Mouse (Mus musculus) CH12.LX (cell line): Measurements from ENCODE around the gene Nek1. TPM values are rescaled to one million over a fixed set of nuclear protein-coding genes. Genes with fewer than 3 reads are reported as not detected.

Source experiments
- DNase-seq: peaks from one replicate; pipeline ENCODE4 v3.0.0-alpha.2; 2013; ENCODE audit errors: extremely low read depth
- H3K27ac ChIP-seq: 2 replicates; pipeline ENCODE4 v1.5.1; 2012; ENCODE audit warnings: low read depth, mild to moderate bottlenecking, control low read depth, moderate library complexity; ENCODE audit not compliant: insufficient read depth
- H3K27me3 ChIP-seq: replicated peaks from 2 replicates; pipeline ENCODE3; 2012; ENCODE audit warnings: inconsistent platforms
- H3K36me3 ChIP-seq, 2 experiments: replicated peaks in 1 of 2; 2 replicates each; pipeline versions ENCODE3 to v1.6.1; 2012; ENCODE audit warnings: inconsistent platforms in 1 of 2, low read length in 1 of 2, mild to moderate bottlenecking in 1 of 2, mixed read lengths in 1 of 2, moderate library complexity in 1 of 2; ENCODE audit not compliant: control insufficient read depth in 1 of 2, insufficient read depth in 1 of 2
- H3K4me1 ChIP-seq, 2 experiments: 2 replicates each; pipeline ENCODE4 v1.6.1; 2012; ENCODE audit warnings: inconsistent platforms in 1 of 2, moderate library complexity in 1 of 2; ENCODE audit not compliant: insufficient read depth in 2 of 2, control insufficient read depth in 1 of 2
- H3K4me2 ChIP-seq: 2 replicates; pipeline ENCODE4 v1.6.1; 2012; ENCODE audit warnings: low read depth, mild to moderate bottlenecking, control low read depth; ENCODE audit not compliant: poor library complexity, insufficient read depth, severe bottlenecking
- H3K4me3 ChIP-seq, 3 experiments: fragments of 150-350 bp in 1 of 3; sonication (generic) in 1 of 3; replicated peaks in 1 of 3; 2 replicates each; pipeline versions ENCODE3 to v1.5.1; 2011 to 2012; ENCODE audit warnings: low read depth in 2 of 3, low read length in 2 of 3, mild to moderate bottlenecking in 2 of 3, moderate library complexity in 2 of 3, control low read depth in 1 of 3, improper control_type of control experiment in 1 of 3, inconsistent platforms in 1 of 3, mixed read lengths in 1 of 3; ENCODE audit not compliant: poor library complexity in 1 of 3
- H3K79me2 ChIP-seq: replicated peaks from 2 replicates; pipeline ENCODE4 v1.6.1; 2012; ENCODE audit warnings: mild to moderate bottlenecking, moderate library complexity; ENCODE audit not compliant: control insufficient read depth, poor library complexity, insufficient read depth, severe bottlenecking; ENCODE audit errors: extremely low read depth
- H3K9ac ChIP-seq: 2 replicates; pipeline ENCODE4 v1.6.1; 2012; ENCODE audit warnings: low read depth, mild to moderate bottlenecking, control low read depth, moderate library complexity; ENCODE audit not compliant: insufficient read depth
- H3K9me3 ChIP-seq: replicated peaks from 2 replicates; pipeline ENCODE3; 2012; ENCODE audit warnings: low read length, inconsistent platforms, mixed read lengths
- CHD1 ChIP-seq: IDR thresholded peaks from 2 replicates; pipeline ENCODE4 v1.6.1; 2012; ENCODE audit warnings: low read depth, low read length, improper control_type of control experiment, inconsistent platforms
- CHD2 ChIP-seq: IDR thresholded peaks from 2 replicates; pipeline ENCODE4 v1.6.1; 2011; ENCODE audit warnings: low read length, improper control_type of control experiment
- ETS1 ChIP-seq: conservative IDR thresholded peaks from 2 replicates; pipeline ENCODE4 v1.6.1; 2012; ENCODE audit warnings: low read depth, mild to moderate bottlenecking, inconsistent platforms, low read length, improper control_type of control experiment, moderate library complexity
- GABPA ChIP-seq: IDR thresholded peaks from 2 replicates; pipeline ENCODE4 v1.6.1; 2012; ENCODE audit warnings: low read depth, low read length, improper control_type of control experiment, inconsistent platforms; ENCODE audit not compliant: insufficient replicate concordance
- HCFC1 ChIP-seq: IDR thresholded peaks from 2 replicates; pipeline ENCODE4 v1.6.1; 2012; ENCODE audit warnings: low read depth, mild to moderate bottlenecking, inconsistent platforms, low read length, improper control_type of control experiment
- MAFK ChIP-seq: IDR thresholded peaks from 2 replicates; pipeline ENCODE4 v1.6.1; 2011; ENCODE audit warnings: low read length, improper control_type of control experiment; ENCODE audit not compliant: insufficient replicate concordance
- MAX ChIP-seq: IDR thresholded peaks from 2 replicates; pipeline ENCODE4 v1.6.1; 2011; ENCODE audit warnings: low read length, improper control_type of control experiment
- MAZ ChIP-seq: IDR thresholded peaks from 2 replicates; pipeline ENCODE4 v1.6.1; 2012; ENCODE audit warnings: low read depth, mild to moderate bottlenecking, inconsistent platforms, low read length, improper control_type of control experiment, moderate library complexity
- MXI1 ChIP-seq: IDR thresholded peaks from 2 replicates; pipeline ENCODE4 v1.6.1; 2011; ENCODE audit warnings: mild to moderate bottlenecking, low read depth, low read length, improper control_type of control experiment
- MYC ChIP-seq: IDR thresholded peaks from 2 replicates; pipeline ENCODE4 v1.6.1; 2011; ENCODE audit warnings: low read depth, mild to moderate bottlenecking, improper control_type of control experiment, low read length
- SIN3A ChIP-seq: IDR thresholded peaks from 2 replicates; pipeline ENCODE4 v1.6.1; 2012; ENCODE audit warnings: low read length, improper control_type of control experiment, inconsistent platforms
- SMC3 ChIP-seq: IDR thresholded peaks from 2 replicates; pipeline ENCODE4 v1.6.1; 2011; ENCODE audit warnings: low read depth, low read length, improper control_type of control experiment
- TBP ChIP-seq: conservative IDR thresholded peaks from 2 replicates; pipeline ENCODE4 v1.6.1; 2011; ENCODE audit warnings: low read depth, low read length, improper control_type of control experiment
- TCF12 ChIP-seq: IDR thresholded peaks from 2 replicates; pipeline ENCODE4 v1.6.1; 2014; ENCODE audit warnings: low read depth, mild to moderate bottlenecking, inconsistent platforms, low read length, improper control_type of control experiment
- USF1 ChIP-seq: IDR thresholded peaks from 2 replicates; pipeline ENCODE4 v1.6.1; 2014; ENCODE audit warnings: low read depth, mild to moderate bottlenecking, inconsistent platforms, low read length, improper control_type of control experiment
- USF2 ChIP-seq: conservative IDR thresholded peaks from 2 replicates; pipeline ENCODE4 v1.6.1; 2011; ENCODE audit warnings: low read depth, low read length, improper control_type of control experiment
- ZNF384 ChIP-seq: IDR thresholded peaks from 2 replicates; pipeline ENCODE4 v1.6.1; 2012; ENCODE audit warnings: low read depth, low read length, improper control_type of control experiment, inconsistent platforms
- dilution Hi-C: fragments of 300-500 bp; cut with MboI; formaldehyde crosslinking; loops from 2 replicates; pipeline ENCODE4 v1.14.3; 2020; ENCODE audit warnings: low sequenced_read_pairs; ENCODE audit not compliant: extremely low pct_unique_long_range_greater_than_20kb, extremely low pct_ligation_motif_present
- in situ Hi-C: fragments of 300-500 bp; cut with MboI; formaldehyde crosslinking; loops from 3 replicates; pipeline ENCODE4 v1.14.3; 2019; ENCODE audit warnings: low sequenced_read_pairs, low pct_ligation_motif_present, low pct_unique_long_range_greater_than_20kb, mixed read lengths
- polyA plus RNA-seq: library from polyadenylated mRNA; unstranded; fragments of >175 nt; gene quantifications from 2 replicates; pipeline ENCODE4 v1.2.1, GENCODE M21; 2012; ENCODE audit warnings: low read depth; ENCODE audit not compliant: insufficient read length
- total RNA-seq, 2 experiments: library from RNA; depleted of rRNA; stranded (reverse); fragments of 300-350 nt in 1 of 2; fragments of >200 nt in 1 of 2; gene quantifications; 2 replicates each; pipeline ENCODE4 v1.2.3; 2012 to 2014

The Nek1 gene
- total and polyA plus RNA-seq, 3 experiments, result 7.7 to 9.2 (median 9.1) TPM

- TF ChIP-seq MYC (no peak), TCF12 (no peak), SMC3 (no peak), ZNF384 (no peak), MAX (no peak), CHD1 (no peak), USF2 (no peak), MXI1 (no peak), GABPA (no peak), MAFK (no peak), ETS1 (no peak), MAZ (no peak), TBP (no peak), USF1 (no peak), HCFC1 (no peak)
- Histone ChIP-seq H3K9me3 (no peaks in the 10 kb centered on the region), H3K4me1 (no peaks in the 10 kb centered on the region), H3K79me2 (no peaks in the 10 kb centered on the region), H3K27me3 (no peaks in the 10 kb centered on the region), H3K4me3 (no peak overlapping the region), H3K9ac (no peak overlapping the region), H3K36me3 (no peaks in the 10 kb centered on the region), H3K27ac (no peak overlapping the region), H3K4me2 (no peak overlapping the region)
- no peak for DNase-seq
- in situ Hi-C loops (no loop called here), dilution Hi-C loops (no loop called here)
These were observed 163.4 kb downstream of the Nek1 start for GRCm38 (mm10) chr8:61156406-61156805.

DNA sequence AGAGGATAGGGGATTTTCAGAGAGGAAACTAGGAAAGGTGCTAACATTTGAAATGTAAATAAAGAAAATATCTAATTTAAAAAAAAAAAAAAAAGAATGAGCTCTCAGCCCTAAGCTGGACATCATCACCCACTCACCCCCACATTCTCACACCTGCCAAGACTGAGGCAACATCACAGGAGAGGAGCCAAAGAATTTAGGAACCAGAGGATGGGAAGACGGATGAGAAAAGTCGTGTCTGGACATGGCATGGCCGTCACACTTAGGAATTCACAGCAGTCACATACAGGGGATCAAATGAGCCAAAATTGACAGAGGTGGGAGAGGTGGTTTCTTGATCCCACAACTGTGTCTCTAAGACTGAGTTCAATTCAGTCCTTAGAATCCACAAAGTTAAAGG is 165.5 kb downstream of the Nek1 start:
- H3K4me2 ChIP-seq, result no peak overlapping the region
- H3K4me3 ChIP-seq, result no peak overlapping the region
- no peaks in the 10 kb centered on the region for H3K4me1 ChIP-seq
- in situ Hi-C loops (no loop called here), dilution Hi-C loops (no loop called here)
- no peak overlapping the region for H3K9ac ChIP-seq
- TF ChIP-seq SIN3A, result no peak
- TF ChIP-seq USF2, result no peak
- no peak for TF ChIP-seq ZNF384
- TF ChIP-seq HCFC1, result no peak
- TF ChIP-seq SMC3, result no peak
- TF ChIP-seq CHD2, result no peak
- TF ChIP-seq MYC, result no peak
- H3K9me3 ChIP-seq, result no peaks in the 10 kb centered on the region
- no peak for DNase-seq
- H3K27me3 ChIP-seq, result no peaks in the 10 kb centered on the region
- no peak overlapping the region for H3K27ac ChIP-seq
- H3K36me3 ChIP-seq, result no peaks in the 10 kb centered on the region
- H3K79me2 ChIP-seq, result no peaks in the 10 kb centered on the region
